Mouse (Mus musculus) bone marrow, adult 2 months (tissue): Measurements from ENCODE around the gene Fcamr.

ENCODE experiments used
- CTCF ChIP-seq: fragments of 200-500 bp; IDR thresholded peaks from 2 replicates; pipeline ENCODE4 v1.5.1; 2011; ENCODE audit warnings: low read length, control low read depth; ENCODE audit not compliant: control insufficient read depth, insufficient read depth
- POLR2A ChIP-seq: fragments of 200-500 bp; IDR thresholded peaks from 2 replicates; pipeline ENCODE4 v1.6.1; 2011; ENCODE audit warnings: low read depth, mild to moderate bottlenecking, control low read depth, low read length, borderline replicate concordance; ENCODE audit not compliant: control insufficient read depth

- TF ChIP-seq POLR2A (no peak), CTCF (no peak)
Observed at GRCm38 (mm10) chr1:130804279-130804678, 3.6 kb downstream of the Fcamr start.
